Mouse (Mus musculus): ENCODE data around the gene Pck2. TPM values are rescaled to one million over a fixed set of nuclear protein-coding genes. Genes with fewer than 3 reads are reported as not detected.

Gene Pck2
- total RNA-seq, 2 experiments from 2014 or later: 37.2 to 37.8 TPM

- no peak for DNase-seq (ENCODE audit: extremely low spot score in 1 of 2, low spot score in 1 of 2)
Observed at GRCm38 (mm10) chr14:55524785-55525184, 15.3 kb upstream of the Pck2 start, which contains the start of gene Nrl. Nrl (minus strand) TSS chr14:55524981.

GRCm38 (mm10) chr14:55526674-55527073 lies 13.4 kb upstream of the Pck2 start:
- no peak for DNase-seq (ENCODE audit: extremely low spot score in 1 of 2, low spot score in 1 of 2)

- no peak for DNase-seq (ENCODE audit: extremely low spot score in 1 of 2, low spot score in 1 of 2)
Observed at GRCm38 (mm10) chr14:55527940-55528339, 12.1 kb upstream of the Pck2 start.

- peak in 1 of 2 experiments; percentile 62 for DNase-seq (ENCODE audit: extremely low spot score in 1 of 2, low spot score in 1 of 2)
Observed at GRCm38 (mm10) chr14:55536116-55536745, 3.8 kb upstream of the Pck2 start.

GRCm38 (mm10) chr14:55540787-55541321 lies 788 bp downstream of the Pck2 start:
- peak; percentile 50 to 72 for DNase-seq (ENCODE audit: extremely low spot score in 1 of 2, low spot score in 1 of 2)

- no peak for DNase-seq (ENCODE audit: extremely low spot score in 1 of 2, low spot score in 1 of 2)
Observed at GRCm38 (mm10) chr14:55542268-55542667, 2.2 kb downstream of the Pck2 start.

GRCm38 (mm10) chr14:55544334-55544733 lies 4.3 kb downstream of the Pck2 start:
- DNase-seq (ENCODE audit: extremely low spot score in 1 of 2, low spot score in 1 of 2): no peak

GRCm38 (mm10) chr14:55550191-55550590 lies 10.1 kb downstream of the Pck2 start:
- no peak for DNase-seq (ENCODE audit: extremely low spot score in 1 of 2, low spot score in 1 of 2)

- DNase-seq (ENCODE audit: extremely low spot score in 1 of 2, low spot score in 1 of 2): no peak
Observed at GRCm38 (mm10) chr14:55551347-55551746, 11.3 kb downstream of the Pck2 start.

- DNase-seq (ENCODE audit: extremely low spot score in 1 of 2, low spot score in 1 of 2): no peak
Observed at GRCm38 (mm10) chr14:55551794-55552193, 11.7 kb downstream of the Pck2 start.

GRCm38 (mm10) chr14:55554635-55555034 lies 14.6 kb downstream of the Pck2 start:
- no peak for DNase-seq (ENCODE audit: extremely low spot score in 1 of 2, low spot score in 1 of 2)

GRCm38 (mm10) chr14:55555788-55556187 lies 15.7 kb downstream of the Pck2 start:
- DNase-seq (ENCODE audit: extremely low spot score in 1 of 2, low spot score in 1 of 2): no peak

GRCm38 (mm10) chr14:55557003-55557402 lies 16.9 kb downstream of the Pck2 start:
- DNase-seq (ENCODE audit: extremely low spot score in 1 of 2, low spot score in 1 of 2): peak in 1 of 2 experiments; percentile 81

- DNase-seq (ENCODE audit: extremely low spot score in 1 of 2, low spot score in 1 of 2): no peak
Observed at GRCm38 (mm10) chr14:55557587-55557986, 17.5 kb downstream of the Pck2 start.

- DNase-seq (ENCODE audit: extremely low spot score in 1 of 2, low spot score in 1 of 2): no peak
Observed at GRCm38 (mm10) chr14:55558740-55559448, 18.8 kb downstream of the Pck2 start.

- peak; percentile 79 to 80 for DNase-seq (ENCODE audit: extremely low spot score in 1 of 2, low spot score in 1 of 2)
Observed at GRCm38 (mm10) chr14:55559799-55560201, 19.7 kb downstream of the Pck2 start, which contains the start of gene Dcaf11. Dcaf11 (plus strand) TSS chr14:55560006.

GRCm38 (mm10) chr14:55560202-55561073 lies 20.4 kb downstream of the Pck2 start, which contains the start of gene A730061H03Rik:
A730061H03Rik (minus strand) TSS chr14:55560406.
- peak; percentile 94 to 97 for DNase-seq (ENCODE audit: extremely low spot score in 1 of 2, low spot score in 1 of 2)

GRCm38 (mm10) chr14:55561860-55562259 lies 21.8 kb downstream of the Pck2 start:
- no peak for DNase-seq (ENCODE audit: extremely low spot score in 1 of 2, low spot score in 1 of 2)

GRCm38 (mm10) chr14:55563249-55563648 lies 23.2 kb downstream of the Pck2 start:
- DNase-seq (ENCODE audit: extremely low spot score in 1 of 2, low spot score in 1 of 2): no peak

GRCm38 (mm10) chr14:55565748-55566147 lies 25.7 kb downstream of the Pck2 start:
- no peak for DNase-seq (ENCODE audit: extremely low spot score in 1 of 2, low spot score in 1 of 2)
